Mouse (Mus musculus) cerebellum, postnatal 4 days (tissue): Measurements from ENCODE around the gene Acp5.

Experiments
- DNase-seq, 2 experiments: peaks; one replicate each; pipeline ENCODE4 v3.0.0; 2022; ENCODE audit warnings: low spot score in 2 of 2, mixed read lengths in 1 of 2

Acp5 gene

DNA sequence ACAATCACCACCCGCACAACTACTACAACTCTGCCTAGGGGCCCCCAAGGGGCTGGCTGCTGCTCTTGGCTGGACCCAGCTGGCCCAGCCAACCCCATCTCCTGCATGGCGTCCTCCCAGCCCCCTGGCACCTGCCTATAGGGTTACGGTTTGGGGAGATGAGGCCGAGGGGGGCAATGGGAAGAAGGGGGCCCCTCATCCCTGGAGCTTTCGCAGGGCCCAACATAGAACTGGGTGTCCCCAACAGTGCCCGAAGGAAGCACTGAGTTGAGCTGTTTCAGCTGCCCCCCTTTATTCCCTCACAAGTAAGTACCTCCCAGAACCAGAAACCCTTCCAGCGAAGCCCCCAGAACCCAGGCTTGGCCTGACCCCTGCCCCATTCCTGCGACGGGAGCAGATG, 27.3 kb downstream of the Acp5 start:
- no peak for DNase-seq

GRCm38 (mm10) chr9:22099922-22100321, 35.6 kb downstream of the Acp5 start:
- DNase-seq = no peak

DNA sequence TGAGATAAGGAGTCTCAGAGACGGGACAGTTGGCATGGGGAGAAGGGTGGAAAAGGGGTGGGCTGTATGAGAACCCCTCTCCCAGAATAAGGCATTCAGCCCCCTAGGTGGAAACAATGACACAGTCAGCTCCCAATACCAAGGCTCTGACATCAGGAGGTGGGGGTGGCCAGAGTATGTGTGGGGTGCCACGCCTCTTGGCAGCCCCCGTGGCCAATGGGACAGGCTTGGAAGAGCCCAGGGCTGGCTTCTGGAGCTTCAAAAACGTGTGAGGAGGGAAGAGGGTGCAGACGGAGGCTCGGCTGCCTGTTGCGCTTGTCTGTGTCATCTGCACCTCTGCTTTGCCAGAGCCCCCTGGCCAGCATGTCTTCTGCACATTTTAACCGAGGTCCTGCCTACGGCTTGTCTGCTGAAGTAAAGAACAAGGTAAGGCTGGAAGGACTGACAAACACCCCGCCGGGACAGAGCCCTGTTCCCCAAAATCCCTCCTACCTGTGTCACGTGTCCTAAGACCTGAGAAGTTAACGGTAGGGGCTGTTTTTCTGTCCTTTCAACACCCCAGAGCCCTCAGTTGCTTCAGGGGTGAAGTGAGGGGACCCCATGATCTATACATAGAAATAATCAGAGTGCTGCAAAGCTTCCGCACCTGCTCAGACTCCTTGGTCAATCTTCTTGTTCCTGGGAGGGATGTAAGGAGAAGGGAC, 36.4 kb downstream of the Acp5 start, which contains the start of gene Cnn1:
TSS of gene Cnn1 (plus strand) at position 224 of the 704 bp plus-strand sequence.
- DNase-seq = no peak

DNA sequence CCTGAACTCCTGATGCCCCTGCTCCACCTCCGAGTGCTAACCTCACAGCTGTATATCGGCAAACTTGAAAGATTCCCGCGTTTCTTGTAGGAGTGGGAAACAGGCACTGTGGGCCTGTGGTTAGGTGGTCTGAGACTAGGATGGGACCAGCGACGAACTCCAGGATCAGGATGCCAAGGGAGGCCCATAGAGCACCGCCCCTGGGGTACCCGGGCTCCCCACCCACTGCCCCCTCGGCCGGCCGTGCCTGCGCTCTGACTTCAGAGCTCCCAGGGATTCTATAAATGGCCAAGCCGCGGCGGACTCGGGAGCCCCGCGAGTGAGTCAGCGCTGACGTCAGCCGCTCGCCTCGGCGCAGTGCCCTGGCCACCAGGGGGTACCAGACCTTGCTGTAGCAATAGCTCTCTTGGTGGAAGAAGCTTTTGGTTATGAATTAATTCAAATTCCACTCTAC, 39.6 kb downstream of the Acp5 start:
- peak; percentile 50 to 74 for DNase-seq

DNA sequence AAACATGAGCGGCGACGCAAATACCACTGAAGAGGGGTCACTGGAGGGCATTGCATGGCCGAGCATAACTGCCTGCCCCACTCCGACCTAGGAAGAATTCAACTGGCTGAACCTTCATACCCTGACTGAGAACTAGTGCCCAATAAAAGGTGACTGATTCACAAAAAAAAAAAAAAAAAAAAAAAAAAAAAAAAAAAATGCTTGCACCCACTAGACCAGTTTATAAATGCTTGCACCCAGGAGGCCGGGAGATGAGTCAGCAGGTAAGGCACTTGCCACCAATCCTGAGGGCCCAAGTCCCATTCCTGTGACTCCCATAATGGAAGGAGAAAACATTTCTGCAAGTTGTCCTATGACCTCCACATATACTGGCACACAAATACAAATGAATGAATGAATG, 42.8 kb downstream of the Acp5 start:
- no peak for DNase-seq

GRCm38 (mm10) chr9:22089986-22090385, 45.5 kb downstream of the Acp5 start:
- no peak for DNase-seq

GRCm38 (mm10) chr9:22089281-22089680, 46.2 kb downstream of the Acp5 start:
- DNase-seq = no peak

DNA sequence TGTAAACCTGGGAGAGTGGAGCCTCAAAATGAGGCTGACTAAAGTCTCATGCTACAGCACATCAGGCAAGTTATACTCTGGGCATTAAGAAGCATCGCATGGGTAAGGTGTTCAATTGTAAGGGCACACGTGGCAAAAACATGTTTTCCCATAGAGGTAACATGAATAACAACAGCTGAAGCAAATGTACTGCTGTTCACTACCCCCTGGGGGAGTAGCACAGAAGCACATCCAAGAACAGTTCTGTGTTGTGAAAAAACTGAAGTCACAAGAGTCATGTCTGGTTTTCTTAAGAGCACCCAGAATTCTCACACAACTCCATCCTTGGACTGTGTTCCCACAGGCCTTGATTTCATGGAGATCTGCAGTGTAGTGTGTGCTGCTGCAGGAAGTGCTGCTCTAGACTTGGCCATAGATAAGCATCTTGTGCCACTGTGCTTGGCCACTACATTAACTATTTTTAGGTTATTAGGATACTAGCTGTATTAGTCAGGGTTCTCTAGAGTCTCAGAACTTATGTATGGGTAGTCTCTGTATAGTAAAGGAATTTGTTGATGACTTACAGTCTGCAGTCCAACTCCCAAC, 48.4 kb downstream of the Acp5 start:
- no peak for DNase-seq

DNA sequence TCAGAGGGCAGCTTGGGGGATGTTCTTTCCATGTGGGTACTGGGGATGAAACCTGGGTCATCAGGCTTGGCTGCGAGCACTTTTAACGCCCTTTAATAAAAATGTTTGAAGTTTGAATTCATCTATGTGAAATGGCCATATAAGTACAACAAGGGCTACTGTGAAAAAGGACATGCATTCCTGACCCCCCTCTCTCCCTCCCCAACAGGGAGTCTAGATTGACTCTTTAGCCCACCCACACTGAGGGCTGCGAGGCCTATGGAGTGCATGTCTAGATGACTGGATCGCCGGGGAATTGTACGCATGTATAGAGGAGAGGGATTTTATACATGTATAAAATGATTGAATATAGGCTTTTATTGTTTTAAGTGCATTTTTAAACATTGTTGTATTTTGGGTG, 49.5 kb downstream of the Acp5 start:
- DNase-seq = no peak

- DNase-seq = peak; percentile 81 to 94
Measured at GRCm38 (mm10) chr9:22085022-22085834, 50.3 kb downstream of the Acp5 start, which contains the start of gene Ecsit. Ecsit (minus strand) TSS chr9:22085438.

DNA sequence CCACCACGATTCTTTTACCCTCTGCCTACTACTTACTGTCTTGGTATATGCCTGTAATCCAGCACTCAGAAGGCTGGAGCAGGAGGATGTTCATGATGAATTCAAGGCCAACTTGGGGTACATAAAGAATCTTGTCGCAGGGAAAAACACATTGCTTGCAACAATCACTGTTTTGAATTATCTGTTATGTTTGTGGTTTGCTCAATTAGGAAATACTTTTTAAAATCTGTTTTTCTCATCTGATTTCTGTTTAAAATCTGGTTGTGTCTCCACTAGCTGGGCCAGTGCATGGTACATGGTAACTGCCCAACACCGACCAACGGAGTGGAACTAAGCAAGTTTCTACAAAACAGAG, 50.9 kb downstream of the Acp5 start:
- no peak for DNase-seq
